Mouse (Mus musculus): ENCODE measurements around the gene Igflr1.

- TF ChIP-seq POLR2A (IDR thresholded peaks at IDR 0.05; ENCODE audit: insufficient read length, low read depth) (no peak), TCF12 (IDR thresholded peaks at IDR 0.05; ENCODE audit: insufficient read depth, poor library complexity, severe bottlenecking) (no peak), MAX (IDR thresholded peaks at IDR 0.05; ENCODE audit: low read depth) (no peak), CEBPB (IDR thresholded peaks at IDR 0.05; ENCODE audit: insufficient read depth, poor library complexity, severe bottlenecking) (no peak)
Measured at GRCm38 (mm10) chr7:30613529-30614112, 48.4 kb downstream of the Igflr1 start.
